Mouse (Mus musculus): ENCODE results near the gene Fibin.

The Fibin gene

GRCm38 (mm10) chr2:110314074-110314473 is 48.9 kb downstream of the Fibin start:
- no peak for DNase-seq (ENCODE audit: low read depth)

- no peak for DNase-seq (ENCODE audit: low read depth)
Observed at GRCm38 (mm10) chr2:110313305-110313824, 49.6 kb downstream of the Fibin start.
